Mouse (Mus musculus) small intestine, adult 2 months (tissue): Measurements from ENCODE around the gene Polr2m.

Experiments
- CTCF ChIP-seq: fragments of 200-500 bp; IDR thresholded peaks from 2 replicates; pipeline ENCODE4 v1.5.1; 2012; ENCODE audit warnings: low read depth, mild to moderate bottlenecking, control low read depth, inconsistent platforms, low read length, moderate library complexity, mixed read lengths; ENCODE audit not compliant: insufficient replicate concordance, insufficient read length; ENCODE audit errors: extremely low read depth
- POLR2A ChIP-seq: fragments of 200-500 bp; IDR thresholded peaks from 2 replicates; pipeline ENCODE4 v1.6.1; 2012; ENCODE audit warnings: low read depth, mild to moderate bottlenecking, control low read depth, inconsistent platforms, low read length, moderate library complexity

GRCm38 (mm10) chr9:71475536-71475935, 10.2 kb downstream of the Polr2m start:
- TF ChIP-seq CTCF: no peak
- no peak for TF ChIP-seq POLR2A
